Mouse (Mus musculus) small intestine, adult 2 months (tissue): ENCODE measurements around the gene Gm12185.
"Not testable (repeated sequence)": the region's sequence is repeated elsewhere in the genome, so short reads cannot be mapped to it uniquely, and the experiment has no call there.

Experiments used
- CTCF ChIP-seq: fragments of 200-500 bp; IDR thresholded peaks from 2 replicates; pipeline ENCODE4 v1.5.1; 2012; ENCODE audit warnings: low read depth, mild to moderate bottlenecking, control low read depth, inconsistent platforms, low read length, moderate library complexity, mixed read lengths; ENCODE audit not compliant: insufficient replicate concordance, insufficient read length; ENCODE audit errors: extremely low read depth
- POLR2A ChIP-seq: fragments of 200-500 bp; IDR thresholded peaks from 2 replicates; pipeline ENCODE4 v1.6.1; 2012; ENCODE audit warnings: low read depth, mild to moderate bottlenecking, control low read depth, inconsistent platforms, low read length, moderate library complexity

DNA sequence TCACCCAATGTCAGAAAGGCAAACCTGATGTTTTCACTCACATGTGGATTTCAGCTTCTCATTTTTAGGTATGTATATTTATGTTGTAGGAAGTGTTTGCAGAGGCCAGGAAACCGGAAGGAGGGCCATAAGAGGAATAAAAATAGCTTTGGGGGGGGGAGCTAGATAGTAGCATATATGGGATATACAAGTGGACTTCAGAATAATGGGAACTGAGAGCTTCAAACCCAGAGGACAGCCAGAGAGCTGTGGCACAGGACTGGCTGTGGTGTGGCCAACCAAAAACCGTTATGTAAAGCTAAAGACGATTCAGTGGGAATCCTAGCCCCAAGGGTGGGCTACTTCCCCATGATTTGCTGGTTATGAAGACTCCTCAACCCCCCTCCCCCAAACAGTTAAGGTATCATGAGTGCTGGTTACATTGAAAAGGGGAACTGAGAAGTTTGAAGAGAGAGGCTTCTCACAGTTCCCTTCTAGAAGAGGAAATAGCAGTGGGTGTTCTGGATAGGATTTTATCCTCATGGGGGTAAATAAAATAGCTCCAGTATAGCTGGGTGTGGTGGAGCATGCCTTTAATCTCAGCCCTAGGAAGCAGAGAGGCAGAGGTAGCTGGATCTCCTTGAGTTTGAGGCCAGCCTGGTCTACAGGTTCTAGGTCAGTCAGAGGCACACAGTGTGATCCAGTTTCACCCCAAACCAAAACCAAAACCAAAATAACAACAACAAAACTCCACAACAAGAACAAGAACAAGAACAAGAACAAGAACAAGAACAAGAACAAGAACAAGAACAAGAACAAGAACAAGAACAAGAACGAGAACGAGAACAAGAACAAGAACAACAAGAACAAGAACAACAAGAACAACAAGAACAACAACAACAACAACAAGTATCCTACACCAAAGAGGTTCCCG lies 91.1 kb downstream of the Gm12185 start:
- TF ChIP-seq CTCF, POLR2A: not testable (repeated sequence)
